Mouse (Mus musculus): ENCODE measurements around the gene Rps28. TPM values are rescaled to one million over a fixed set of nuclear protein-coding genes. Genes with fewer than 3 reads are reported as not detected.
"Not testable (repeated sequence)": the region's sequence is repeated elsewhere in the genome, so short reads cannot be mapped to it uniquely, and the experiment has no call there.

The Rps28 gene
- 701 and 811 TPM in 2 replicates for total RNA-seq (2017)

DNA sequence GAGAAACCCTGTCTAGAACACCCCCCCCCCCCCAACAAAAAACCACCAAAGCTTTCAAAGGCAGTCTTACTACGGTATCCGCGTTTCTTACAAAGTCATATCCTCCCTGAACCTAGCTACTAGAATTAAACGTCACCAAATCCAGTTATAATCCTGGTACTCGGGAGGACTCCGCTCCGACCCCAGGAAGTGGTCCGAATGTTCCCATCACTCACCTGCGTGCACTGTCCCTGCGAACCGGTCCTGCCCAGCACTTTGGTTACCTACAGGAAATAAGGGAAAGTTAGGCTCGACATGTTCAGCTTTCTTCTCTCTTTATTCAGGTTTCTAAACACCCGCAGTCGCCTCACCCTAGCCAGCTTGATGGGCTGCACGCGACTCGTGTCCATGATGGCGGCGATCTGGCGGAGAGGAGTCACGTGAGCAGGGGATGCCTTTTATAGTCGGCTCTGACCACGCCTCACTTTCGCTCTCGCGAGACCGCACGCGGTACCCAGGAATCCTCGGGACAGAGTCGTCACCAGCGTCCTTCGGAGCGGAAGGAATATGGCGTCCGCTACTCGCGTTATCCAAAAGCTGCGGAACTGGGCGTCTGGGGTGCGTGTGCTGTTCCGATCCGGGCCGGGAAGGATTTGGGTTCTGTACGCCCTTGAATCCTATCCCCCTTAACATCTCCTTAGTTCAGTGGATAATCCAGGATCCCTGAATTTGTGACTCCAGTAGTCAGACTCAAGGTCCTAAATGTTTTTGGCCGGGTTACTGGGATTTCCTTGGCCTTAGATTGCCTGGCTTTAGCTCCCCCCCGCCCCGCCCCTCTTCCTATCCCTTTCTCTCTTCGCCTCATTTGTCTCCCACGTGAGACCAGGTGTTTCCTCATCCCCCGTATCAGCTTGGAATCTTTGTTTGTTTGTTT is at the start of gene Rps28, which contains the start of gene Ndufa7:
TSS of gene Rps28 (minus strand) at position 479 of the 913 bp plus-strand sequence.
TSS of gene Ndufa7 (plus strand) at position 489 of the 913 bp plus-strand sequence.
- peak; percentile 95 for ATAC-seq (ENCODE audit: extremely low read depth, insufficient number of reproducible peaks, low FRiP score, poor library complexity, severe bottlenecking)

DNA sequence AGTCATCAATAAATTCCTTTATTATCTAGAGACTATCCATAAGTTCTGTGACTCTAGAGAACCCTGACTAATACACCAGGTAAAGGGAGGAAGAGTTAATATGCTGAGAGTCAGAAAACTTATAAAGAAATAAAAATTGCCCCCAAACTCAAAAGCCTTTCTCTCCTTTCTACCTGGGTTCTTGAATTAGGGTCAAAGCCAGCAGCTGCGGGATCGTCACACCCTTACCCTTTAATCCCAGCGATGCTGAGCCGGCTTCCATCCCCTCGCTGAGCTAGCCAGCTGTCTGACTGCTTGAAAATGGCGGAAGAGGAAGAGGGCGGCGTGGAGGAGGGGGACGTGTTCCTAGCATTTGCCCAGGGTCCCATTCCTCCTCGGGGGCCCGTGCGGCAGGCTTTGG is 49.2 kb upstream of the Rps28 start, which contains the start of gene Gm7029:
TSS of gene Gm7029 (plus strand) at position 301 of the 400 bp plus-strand sequence.
- not testable (repeated sequence) for ATAC-seq (ENCODE audit: extremely low read depth, insufficient number of reproducible peaks, low FRiP score, poor library complexity, severe bottlenecking)

DNA sequence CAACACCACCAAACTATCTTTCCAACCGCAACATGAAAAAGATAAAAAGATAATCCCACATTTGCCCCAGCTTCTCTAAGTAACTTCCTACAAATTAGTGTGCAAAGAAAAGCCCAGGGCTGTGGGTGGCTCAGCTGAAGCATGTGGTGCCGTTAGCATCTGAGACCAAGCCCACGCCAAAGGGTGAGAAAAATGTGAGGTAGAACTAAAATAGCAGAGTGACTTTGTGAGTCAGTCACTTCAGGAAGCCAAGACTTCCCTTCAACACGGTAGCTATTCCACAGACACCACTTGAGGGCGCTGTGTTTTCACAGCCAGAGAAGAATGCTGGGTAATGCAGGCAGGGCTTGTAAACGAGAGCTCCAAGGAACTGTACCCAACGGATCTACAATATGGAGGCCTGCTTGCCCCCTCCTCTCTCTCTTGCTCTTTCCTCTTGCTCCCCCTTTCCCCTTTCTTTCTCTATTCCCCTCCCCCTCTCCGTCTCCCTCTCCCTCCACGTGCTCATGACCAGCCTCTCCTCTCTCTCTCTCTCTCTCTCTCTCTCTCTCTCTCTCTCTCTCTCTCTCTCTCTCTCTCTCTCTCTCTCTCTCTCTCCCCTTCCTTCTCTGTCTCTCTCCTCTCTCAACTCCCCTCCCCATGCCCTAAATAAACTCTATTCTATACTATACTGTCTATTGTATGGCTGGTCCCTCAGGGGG is 41.1 kb upstream of the Rps28 start:
- peak; percentile 90 for ATAC-seq (ENCODE audit: extremely low read depth, insufficient number of reproducible peaks, low FRiP score, poor library complexity, severe bottlenecking)

DNA sequence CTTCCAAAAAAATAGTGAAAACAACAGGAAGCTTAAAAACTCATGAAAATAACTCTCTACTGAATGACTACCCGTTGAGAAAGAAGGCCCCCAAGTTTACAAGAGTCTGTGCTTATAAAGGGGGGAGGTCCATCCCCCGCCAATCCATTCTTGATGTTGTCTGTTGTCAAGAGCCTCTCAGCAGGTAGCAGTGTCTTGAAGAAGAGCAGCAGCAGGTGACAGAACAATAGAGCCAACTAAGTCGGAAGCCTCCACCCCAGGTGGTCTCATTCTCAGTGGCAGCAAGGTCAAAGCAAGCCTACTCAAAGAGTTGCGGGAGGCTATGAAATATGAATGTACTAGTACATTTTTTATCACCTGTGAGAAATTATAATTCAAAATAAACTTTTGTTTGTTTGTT is 33.5 kb upstream of the Rps28 start:
- ATAC-seq (ENCODE audit: extremely low read depth, insufficient number of reproducible peaks, low FRiP score, poor library complexity, severe bottlenecking) = no peak

DNA sequence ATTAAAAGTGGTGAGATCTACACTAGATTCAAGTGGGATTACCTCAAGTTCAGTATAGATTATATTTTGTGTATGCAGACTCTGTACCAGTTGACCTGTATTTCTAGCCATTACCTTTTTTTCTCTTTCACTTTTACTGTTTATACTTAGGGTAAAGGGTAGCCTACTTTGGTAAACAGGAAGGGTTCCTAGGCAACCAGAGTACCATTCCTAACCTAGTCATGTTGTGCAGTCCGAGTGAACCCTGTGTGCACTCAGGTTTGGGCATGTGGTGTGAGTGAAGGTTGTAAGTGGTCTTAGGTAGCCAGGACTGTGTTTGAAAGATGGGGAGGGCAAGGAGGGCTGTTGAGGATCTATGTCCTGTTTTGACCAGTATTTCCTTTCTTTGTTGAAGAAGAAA is 27.0 kb upstream of the Rps28 start:
- ATAC-seq (ENCODE audit: extremely low read depth, insufficient number of reproducible peaks, low FRiP score, poor library complexity, severe bottlenecking) = no peak

DNA sequence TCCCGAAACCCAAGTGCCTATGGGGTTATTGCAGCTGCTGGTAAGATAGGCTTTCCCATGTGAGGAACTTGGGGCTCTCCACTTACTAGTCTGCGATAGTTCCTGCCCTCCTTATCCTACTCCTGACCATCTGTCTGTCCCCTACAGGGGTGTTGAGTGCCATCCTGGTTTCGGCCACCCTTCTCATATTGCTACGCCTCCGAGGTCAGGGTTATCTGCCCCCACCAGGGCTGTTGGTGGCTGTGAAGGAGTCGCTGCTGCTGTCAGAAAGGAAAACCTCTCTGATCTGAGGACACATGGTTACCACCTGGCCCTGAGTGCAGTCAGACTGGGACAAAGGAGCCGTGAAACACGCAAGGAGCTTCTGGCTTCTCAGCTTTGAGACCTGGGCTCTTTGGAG is 23.8 kb upstream of the Rps28 start:
- no peak for ATAC-seq (ENCODE audit: extremely low read depth, insufficient number of reproducible peaks, low FRiP score, poor library complexity, severe bottlenecking)

DNA sequence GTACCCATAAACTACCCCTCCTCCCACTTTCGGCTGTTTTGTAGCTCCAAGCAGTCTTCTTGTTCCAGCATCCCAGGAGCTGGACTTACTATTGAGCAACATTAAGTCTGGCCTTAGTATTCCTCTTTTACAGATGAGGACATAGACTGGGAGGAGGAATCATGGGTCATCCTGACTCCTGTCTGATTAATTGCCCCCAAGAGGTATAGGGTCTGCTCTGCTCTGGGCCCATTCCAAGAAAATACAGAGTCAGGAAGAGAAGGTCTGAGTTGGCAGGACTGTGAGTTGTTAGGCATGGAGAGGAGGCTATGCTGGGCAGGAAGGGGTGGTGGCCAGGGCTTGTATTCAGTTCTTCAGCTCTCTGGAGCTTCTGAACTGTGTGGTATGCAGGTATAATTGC is 19.8 kb upstream of the Rps28 start:
- no peak for ATAC-seq (ENCODE audit: extremely low read depth, insufficient number of reproducible peaks, low FRiP score, poor library complexity, severe bottlenecking)

DNA sequence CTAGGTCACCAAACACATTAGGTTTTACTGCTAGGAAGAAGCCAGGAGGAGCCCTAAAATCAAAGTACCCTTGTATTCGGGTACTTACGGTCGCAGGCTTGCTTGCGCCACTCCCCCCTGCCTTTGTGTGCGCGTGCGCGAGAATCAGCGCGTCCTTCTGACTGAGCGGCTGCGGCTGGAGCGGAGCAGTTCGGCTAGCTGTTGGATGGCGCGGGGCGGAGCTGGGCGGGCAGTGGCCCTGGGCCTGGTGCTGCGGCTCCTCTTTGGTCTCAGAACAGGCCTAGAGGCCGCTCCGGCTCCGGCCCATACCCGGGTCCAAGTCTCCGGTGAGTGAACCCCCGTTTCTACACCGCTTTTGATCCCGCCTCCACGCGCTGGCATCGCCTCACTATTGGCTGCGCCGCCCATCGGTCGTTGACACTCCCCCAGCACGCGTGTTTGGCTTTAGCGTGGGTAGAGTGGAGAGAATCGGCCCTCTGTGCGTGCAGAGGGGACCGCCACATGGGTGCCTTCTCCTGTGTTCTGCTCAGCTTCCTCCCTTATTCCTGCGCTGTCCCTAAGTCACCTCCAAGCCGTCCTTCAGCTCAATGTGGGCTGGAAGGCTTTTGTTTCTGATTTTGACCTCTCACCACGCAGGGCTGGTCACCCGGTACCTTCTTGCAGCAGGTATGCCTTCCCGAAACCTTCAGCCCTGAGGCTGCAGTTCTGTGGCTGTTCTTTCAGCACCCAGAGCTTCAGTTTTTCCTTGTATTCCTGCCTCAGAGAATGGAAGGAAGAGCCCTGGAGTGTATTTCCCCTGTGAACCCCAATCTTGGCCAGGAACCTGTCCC is 18.8 kb upstream of the Rps28 start, which contains the start of gene Cd320:
TSS of gene Cd320 (plus strand) at position 126 of the 830 bp plus-strand sequence.
- ATAC-seq (ENCODE audit: extremely low read depth, insufficient number of reproducible peaks, low FRiP score, poor library complexity, severe bottlenecking) = peak; percentile 88

DNA sequence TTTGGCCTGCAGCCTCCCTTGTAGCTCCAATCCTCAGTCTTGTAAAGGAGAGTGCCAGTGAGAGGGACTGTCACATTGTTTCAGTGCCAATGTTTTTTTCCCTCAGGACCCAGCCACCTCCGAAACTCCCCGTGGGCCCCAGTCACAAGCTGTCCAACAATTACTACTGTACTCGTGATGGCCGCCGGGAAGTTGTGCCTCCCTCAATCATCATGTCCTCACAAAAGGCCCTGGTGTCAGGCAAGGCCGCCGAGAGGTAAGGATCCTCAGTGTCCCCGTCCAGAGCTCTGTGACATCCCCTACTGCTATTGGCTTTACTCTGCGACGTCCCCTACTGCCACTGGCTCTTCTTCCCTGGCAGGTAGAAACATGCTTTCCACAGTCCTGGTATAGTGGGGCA is 5.2 kb upstream of the Rps28 start:
- ATAC-seq (ENCODE audit: extremely low read depth, insufficient number of reproducible peaks, low FRiP score, poor library complexity, severe bottlenecking) = no peak

DNA sequence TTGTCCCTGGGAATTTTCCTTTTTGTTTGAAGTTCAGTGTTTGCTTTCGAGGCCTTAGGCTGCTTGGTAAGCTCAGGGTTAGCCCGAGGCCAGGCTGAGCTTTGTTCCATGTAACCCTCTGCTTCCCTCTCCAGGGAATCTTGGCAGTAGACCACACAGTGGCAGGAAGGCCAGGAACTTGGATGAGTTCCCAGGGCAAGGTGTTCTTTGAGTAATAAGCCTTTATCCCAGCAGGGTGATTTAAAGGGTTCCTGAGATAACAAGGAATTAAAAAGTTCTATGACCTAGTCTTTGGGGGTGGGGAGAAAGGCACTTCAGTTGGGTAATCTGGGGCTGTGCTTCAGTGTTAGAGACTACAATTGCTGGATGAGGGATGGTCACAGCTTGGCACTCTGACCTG is 4.5 kb upstream of the Rps28 start:
- no peak for ATAC-seq (ENCODE audit: extremely low read depth, insufficient number of reproducible peaks, low FRiP score, poor library complexity, severe bottlenecking)

DNA sequence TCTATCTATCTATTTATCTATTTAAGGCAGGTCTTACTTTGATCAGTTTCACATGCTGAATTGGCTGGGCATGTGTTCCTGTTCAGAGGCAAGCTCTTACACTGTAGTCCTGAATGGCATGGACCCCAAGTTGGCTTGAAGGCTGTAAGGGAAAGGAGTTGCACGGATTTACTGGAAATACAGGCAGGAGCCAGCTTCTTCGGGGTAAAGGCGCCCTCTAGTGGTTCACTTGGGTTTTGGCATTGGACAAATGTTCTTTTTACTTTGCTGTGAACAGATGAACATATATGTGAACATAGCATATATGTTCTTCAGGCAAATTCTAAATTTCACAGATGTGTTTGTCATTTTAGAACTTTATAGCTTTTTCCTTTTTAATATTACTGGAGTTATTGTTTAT is 2.5 kb upstream of the Rps28 start:
- ATAC-seq (ENCODE audit: extremely low read depth, insufficient number of reproducible peaks, low FRiP score, poor library complexity, severe bottlenecking) = peak; percentile 43; the same call in 1 of the 2 replicates

DNA sequence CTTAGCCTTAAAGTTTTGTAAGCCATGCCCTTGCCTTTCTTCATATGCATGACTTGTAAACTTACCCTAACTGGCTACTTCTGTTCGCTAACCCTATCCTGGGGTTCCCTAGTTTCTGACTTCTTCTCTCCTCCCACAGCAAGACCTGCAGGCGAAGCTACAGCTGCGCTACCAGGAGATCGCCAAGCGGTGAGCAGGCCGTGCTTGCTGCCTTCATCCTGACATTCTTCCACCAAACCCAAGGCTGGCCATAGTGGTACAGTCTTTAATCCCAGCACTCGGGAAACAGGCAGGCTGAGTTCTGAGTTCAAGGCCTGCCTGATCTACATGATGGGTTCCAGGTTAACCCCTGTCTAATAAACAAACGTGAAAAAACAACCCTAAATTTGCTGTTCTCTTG is 1.1 kb upstream of the Rps28 start:
- no peak for ATAC-seq (ENCODE audit: extremely low read depth, insufficient number of reproducible peaks, low FRiP score, poor library complexity, severe bottlenecking)

DNA sequence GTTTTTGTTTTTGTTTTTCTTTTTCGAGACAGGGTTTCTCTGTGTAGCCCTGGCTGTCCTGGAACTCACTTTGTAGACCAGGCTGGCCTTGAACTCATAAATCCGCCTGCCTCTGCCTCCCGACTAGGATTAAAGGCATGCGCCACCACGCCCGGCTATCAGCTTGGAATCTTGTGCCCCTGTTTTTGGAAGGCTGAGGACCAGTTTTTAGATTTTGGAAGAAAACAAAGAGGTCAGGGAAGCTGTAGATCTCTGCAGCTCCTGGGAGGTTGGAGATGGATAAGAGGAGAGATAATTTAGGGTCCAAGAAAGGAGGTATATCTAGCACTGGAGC is 602 bp upstream of the Rps28 start:
- ATAC-seq (ENCODE audit: extremely low read depth, insufficient number of reproducible peaks, low FRiP score, poor library complexity, severe bottlenecking) = not testable (repeated sequence)

DNA sequence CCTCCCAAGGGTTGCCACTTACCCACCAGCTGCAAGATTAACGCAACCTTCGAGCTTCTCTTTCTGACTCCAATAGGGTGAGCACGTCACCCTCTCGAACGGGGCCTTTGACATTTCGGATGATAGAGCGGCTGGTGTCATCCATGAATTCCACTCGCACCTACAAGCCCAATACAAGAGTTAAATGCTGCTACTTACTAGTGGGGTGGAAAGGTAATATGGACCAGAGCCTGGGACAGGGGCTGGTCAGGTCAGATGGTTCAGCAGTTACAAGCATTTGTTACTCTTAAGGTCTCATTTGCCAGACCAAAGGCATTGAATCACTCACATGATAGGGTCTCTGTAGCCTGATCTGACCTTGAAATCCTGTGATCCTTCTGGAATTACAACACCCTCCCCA is 1.2 kb downstream of the Rps28 start:
- not testable (repeated sequence) for ATAC-seq (ENCODE audit: extremely low read depth, insufficient number of reproducible peaks, low FRiP score, poor library complexity, severe bottlenecking)

DNA sequence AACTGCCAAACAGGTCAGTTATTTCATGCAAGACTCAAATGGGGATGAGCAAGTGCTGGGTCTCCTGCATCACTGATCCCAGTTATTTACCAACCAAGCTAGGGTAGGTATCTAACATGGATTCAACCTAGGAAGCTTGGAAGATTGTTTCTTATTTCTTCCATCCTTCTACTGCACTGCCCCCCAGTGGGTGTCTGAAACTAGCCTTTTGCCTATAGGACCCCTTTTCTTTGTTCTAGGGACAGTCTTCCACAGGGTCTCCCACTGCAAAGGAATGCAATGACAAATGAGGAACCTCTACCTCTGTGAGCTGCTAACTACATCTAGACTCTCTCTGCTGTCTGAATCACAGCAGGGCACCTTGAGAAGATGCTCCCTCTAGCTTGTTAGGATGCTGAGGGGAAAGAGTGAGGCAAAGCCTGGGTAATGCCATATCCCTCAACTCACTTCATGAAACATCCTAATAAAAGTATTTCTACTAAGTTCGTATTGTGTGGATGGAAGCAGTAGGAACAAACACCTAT is 1.9 kb downstream of the Rps28 start:
- ATAC-seq (ENCODE audit: extremely low read depth, insufficient number of reproducible peaks, low FRiP score, poor library complexity, severe bottlenecking) = no peak

DNA sequence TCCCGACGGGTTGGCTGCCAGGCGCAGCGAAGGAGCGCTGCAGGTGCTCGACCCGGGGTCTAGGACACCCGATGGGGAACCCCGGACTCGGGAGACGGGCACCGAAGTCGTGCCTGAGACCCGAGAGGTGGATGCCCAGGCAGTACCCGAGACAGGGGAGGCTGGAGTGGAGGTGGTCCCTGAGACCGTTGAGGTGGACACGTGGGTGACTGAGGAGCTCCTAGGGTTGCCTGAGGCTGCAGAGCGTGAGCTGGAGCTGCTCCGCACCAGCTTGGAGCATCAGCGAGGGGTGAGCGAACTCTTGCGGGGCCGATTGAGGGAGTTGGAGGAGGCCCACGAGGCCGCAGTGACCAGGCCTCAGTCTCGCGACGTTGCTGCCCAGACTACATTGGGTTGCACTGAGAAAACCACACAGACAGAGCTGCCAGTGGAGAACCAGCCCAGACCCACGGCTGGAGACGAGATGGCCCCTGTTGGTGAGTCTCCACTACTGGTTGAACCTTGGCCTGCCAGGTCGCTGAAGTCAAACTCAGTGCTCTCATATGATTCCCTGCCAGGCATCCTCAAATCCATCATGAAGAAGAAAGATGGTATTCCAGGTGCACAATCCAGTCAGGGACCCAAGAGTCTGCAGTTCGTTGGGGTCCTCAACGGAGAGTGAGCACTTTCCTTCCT is 6.3 kb downstream of the Rps28 start:
- ATAC-seq (ENCODE audit: extremely low read depth, insufficient number of reproducible peaks, low FRiP score, poor library complexity, severe bottlenecking) = no peak

DNA sequence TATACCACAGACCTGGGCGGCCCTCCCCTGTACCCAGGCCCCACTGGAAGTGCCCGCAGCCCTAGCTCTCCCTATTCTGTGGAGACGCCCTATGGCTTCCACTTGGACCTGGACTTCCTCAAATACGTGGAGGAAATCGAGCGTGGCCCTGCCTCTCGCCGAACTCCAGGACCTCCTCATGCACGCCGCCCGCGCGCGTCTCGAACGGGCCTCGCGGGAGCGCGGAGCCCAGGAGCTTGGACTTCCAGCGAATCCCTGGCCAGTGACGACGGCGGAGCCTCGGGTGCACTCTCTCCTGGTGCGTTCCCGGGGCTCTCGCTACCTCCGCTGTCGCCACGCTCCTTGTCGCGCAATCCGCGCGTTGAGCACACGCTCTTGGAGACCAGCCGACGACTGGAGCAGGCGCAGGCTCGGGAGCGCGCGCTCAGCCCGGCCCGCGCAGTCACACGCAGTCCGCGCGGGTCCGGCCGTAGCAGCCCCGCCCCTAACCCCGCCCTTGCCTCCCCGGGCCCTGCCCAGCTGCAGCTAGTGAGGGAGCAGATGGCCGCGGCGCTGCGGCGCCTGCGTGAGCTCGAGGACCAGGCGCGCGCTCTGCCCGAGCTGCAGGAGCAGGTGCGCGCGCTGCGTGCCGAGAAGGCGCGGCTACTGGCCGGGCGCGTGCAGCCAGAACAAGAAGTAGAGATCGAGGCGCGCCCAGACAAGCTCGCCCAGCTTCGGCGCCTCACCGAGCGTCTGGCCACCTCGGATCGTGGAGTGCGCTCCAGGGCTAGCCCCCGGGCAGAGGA is 7.0 kb downstream of the Rps28 start:
- ATAC-seq (ENCODE audit: extremely low read depth, insufficient number of reproducible peaks, low FRiP score, poor library complexity, severe bottlenecking) = peak; percentile 72

DNA sequence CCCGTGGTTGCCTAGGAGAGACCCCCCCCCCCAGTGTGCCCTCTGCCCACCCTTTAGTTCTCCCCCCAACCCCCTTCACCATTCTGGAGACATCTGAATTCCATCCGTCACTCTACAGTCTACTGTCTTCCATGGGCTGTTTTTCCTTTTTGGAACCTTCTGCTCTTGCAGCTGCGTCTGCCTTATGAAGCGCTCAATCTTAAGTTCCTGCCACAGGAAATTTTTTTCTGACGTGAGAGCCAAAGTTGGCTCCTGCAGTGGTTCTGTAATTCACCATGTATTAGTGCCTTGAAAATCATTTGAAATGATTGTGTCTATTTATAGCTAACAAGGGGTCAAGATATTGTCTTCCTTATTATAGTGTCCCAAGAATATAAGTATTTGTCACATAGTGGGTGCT is 7.8 kb downstream of the Rps28 start:
- no peak for ATAC-seq (ENCODE audit: extremely low read depth, insufficient number of reproducible peaks, low FRiP score, poor library complexity, severe bottlenecking)
